Mouse (Mus musculus) lung, postnatal 0 days (tissue): ENCODE results near the gene Nsun6. TPM values are rescaled to one million over a fixed set of nuclear protein-coding genes. Genes with fewer than 3 reads are reported as not detected.

ENCODE experiments used
- ATAC-seq: fragments of 200-750 bp; cut with Nextera tagmentation; 2 replicates; pipeline ENCODE4 v1.8.0; 2017; ENCODE audit warnings: moderate library complexity
- DNase-seq: peaks from one replicate; pipeline ENCODE4 v3.0.0-alpha.2; 2016; ENCODE audit warnings: low spot score
- H3K27ac ChIP-seq: fragments of 300-500 bp; sonication (generic); 2 replicates; pipeline ENCODE4 v1.5.1; 2014; ENCODE audit warnings: antibody characterized with exemption, mild to moderate bottlenecking, low read length, mixed read lengths
- H3K27me3 ChIP-seq: fragments of 300-500 bp; sonication (generic); replicated peaks from 2 replicates; pipeline ENCODE4 v1.6.1; 2014; ENCODE audit warnings: low read length, mixed read lengths; ENCODE audit not compliant: insufficient read depth
- H3K36me3 ChIP-seq: fragments of 300-500 bp; sonication (generic); 2 replicates; pipeline ENCODE4 v1.6.1; 2014; ENCODE audit warnings: low read length, mixed read lengths; ENCODE audit not compliant: insufficient read depth
- H3K4me1 ChIP-seq: fragments of 300-500 bp; sonication (generic); 2 replicates; pipeline ENCODE4 v1.6.1; 2014; ENCODE audit warnings: antibody characterized with exemption, low read depth, low read length, mixed read lengths; ENCODE audit not compliant: insufficient read depth
- H3K4me2 ChIP-seq: fragments of 300-500 bp; sonication (generic); replicated peaks from 2 replicates; pipeline ENCODE4 v1.6.1; 2014; ENCODE audit warnings: low read depth, mild to moderate bottlenecking, low read length, moderate library complexity, mixed read lengths
- H3K4me3 ChIP-seq: fragments of 300-500 bp; sonication (generic); 2 replicates; pipeline ENCODE4 v1.5.1; 2014; ENCODE audit warnings: low read depth, low read length
- H3K9ac ChIP-seq: fragments of 300-500 bp; sonication (generic); replicated peaks from 2 replicates; pipeline ENCODE4 v1.6.1; 2014; ENCODE audit warnings: low read depth, mild to moderate bottlenecking
- H3K9me3 ChIP-seq: fragments of 300-500 bp; sonication (generic); 2 replicates; pipeline ENCODE4 v1.6.1; 2016; ENCODE audit warnings: low read length, mixed read lengths
- CTCF ChIP-seq: IDR thresholded peaks from 2 replicates; pipeline ENCODE4 v1.5.1; 2016; ENCODE audit warnings: antibody characterized with exemption, mild to moderate bottlenecking
- EP300 ChIP-seq: IDR thresholded peaks from 2 replicates; pipeline ENCODE4 v1.6.1; 2016; ENCODE audit warnings: antibody characterized with exemption, mild to moderate bottlenecking, control low read depth
- WGBS: fragments of 180-500 bp; shearing (Covaris S2); extraction: QIAGEN DNeasy Blood & Tissue Kit; methylation state at CpG from one replicate; pipeline ENCODE4 v1.1.7; 2014; 5-methylcytosine and 5-hydroxymethylcytosine counted together
- polyA plus RNA-seq: library from polyadenylated mRNA; unstranded; fragments of >200 nt; fragmentation: Nextera tagmentation; extraction: Ambion mirVana; gene quantifications from 2 replicates; pipeline ENCODE4 v1.2.1, GENCODE M21; 2015

Gene Nsun6
- polyA plus RNA-seq, 1 experiment from 2014 or later: 9.8 TPM

DNA sequence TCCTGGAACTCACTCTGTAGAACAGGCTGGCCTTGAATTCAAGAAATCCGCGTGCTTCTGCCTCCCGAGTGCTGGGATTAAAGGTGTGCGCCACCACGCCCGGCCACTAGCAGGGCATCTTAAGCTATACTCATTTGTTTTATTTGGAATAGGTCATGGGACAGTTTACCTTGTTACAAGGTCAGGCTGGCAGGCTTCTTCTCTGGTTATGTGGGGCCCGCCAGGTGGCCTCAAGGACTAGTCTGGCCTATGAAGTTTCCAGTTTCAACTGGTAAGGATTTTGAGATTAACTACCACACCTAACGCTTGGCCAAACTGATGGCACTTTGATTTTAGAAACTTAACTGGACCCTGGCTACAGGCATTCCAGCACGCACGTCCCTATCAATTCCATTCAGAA, 373 bp downstream of the Nsun6 start:
- no peaks in the 10 kb centered on the region for H3K27me3 ChIP-seq
- H3K4me1 ChIP-seq: peaks cover 11% of the 10 kb centered on the region; the same call in 1 of the 2 replicates
- no peak for TF ChIP-seq EP300
- no peaks in the 10 kb centered on the region for H3K36me3 ChIP-seq
- ATAC-seq: peak; percentile 1; the same call in 1 of the 2 replicates
- H3K9ac ChIP-seq: peak overlapping the region; percentile 37; the same call in 1 of the 2 replicates
- H3K4me2 ChIP-seq: peak overlapping the region; percentile 58
- WGBS: 20% methylated on average over 10 of the region's 10 CpGs
- H3K9me3 ChIP-seq: no peaks in the 10 kb centered on the region
- DNase-seq: no peak
- peak overlapping the region; percentile 93 for H3K27ac ChIP-seq
- peak overlapping the region; percentile 91 for H3K4me3 ChIP-seq

DNA sequence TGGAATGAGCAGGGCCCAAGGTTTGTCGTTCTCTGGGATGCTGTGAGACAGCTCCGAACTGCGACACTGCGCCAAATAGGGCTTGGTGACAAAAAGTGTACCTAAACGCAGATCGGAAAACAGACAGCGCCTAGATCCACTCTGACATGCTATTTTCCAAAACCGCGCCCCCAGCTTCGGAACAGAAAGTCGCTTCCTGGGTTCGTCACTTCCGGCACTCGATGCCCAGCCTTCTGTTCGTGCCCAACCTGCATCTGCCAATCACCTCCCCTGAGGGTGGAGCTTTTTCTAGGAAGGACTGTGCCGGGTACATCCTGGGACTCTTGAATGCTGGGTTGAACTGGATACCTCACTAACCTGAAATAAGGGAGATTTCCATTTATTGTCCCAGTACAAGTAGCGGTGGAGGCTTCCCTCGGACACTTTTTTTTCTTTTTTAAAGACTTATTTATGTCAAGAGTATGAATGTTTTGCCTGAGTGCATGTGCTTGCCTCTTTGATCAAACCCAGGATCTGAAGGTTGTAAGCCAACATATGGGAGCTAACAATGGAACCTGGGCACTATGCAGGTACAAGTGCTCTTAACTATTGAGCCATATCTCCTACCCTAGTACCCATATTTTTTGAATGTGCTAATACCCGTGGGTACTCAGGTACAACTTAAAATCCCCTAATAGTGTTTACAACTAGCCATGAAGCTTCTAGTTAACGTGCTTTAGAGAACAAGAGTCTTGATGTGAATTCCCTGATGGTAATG, 5.6 kb downstream of the Nsun6 start, which contains the start of gene Arl5b:
TSS of gene Arl5b (plus strand) at position 279 of the 757 bp plus-strand sequence.
- Histone ChIP-seq H3K4me1 (peaks cover 6% of the 10 kb centered on the region; the same call in 1 of the 2 replicates), H3K27me3 (no peaks in the 10 kb centered on the region), H3K27ac (peak within 1 kb of the TSS; percentile 77), H3K36me3 (no peaks in the 10 kb centered on the region), H3K9me3 (no peaks in the 10 kb centered on the region), H3K4me3 (peak within 1 kb of the TSS; percentile 65), H3K4me2 (peak within 1 kb of the TSS; percentile 59), H3K9ac (peak within 1 kb of the TSS; percentile 62)
- peak; percentile 100 for ATAC-seq
- 6% methylated on average over 20 of the region's 20 CpGs for WGBS
- DNase-seq: peak; percentile 97
- TF ChIP-seq CTCF (peak; percentile 33), EP300 (peak; percentile 76; the same call in 1 of the 2 replicates)

DNA sequence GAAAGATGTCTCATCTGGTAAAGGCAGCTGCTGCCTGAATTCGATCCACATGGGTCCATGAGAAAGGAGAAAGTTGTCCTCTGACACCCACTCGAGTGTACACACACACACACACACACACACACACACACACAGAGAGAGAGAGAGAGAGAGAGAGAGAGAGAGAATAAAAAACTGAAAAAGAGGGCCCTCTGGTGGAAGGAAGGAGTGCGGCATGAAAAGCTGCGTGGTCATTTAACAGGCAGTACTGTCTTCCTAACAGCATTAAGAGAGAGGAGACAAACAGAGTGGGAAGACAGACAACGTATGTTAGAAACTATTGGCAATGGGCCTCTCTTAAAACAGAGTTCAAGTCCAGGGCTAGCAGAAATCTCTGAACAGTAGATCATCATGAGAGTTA, 14.5 kb downstream of the Nsun6 start:
- Histone ChIP-seq H3K4me1 (no peaks in the 10 kb centered on the region), H3K9ac (no peak overlapping the region), H3K4me2 (no peak overlapping the region), H3K27ac (no peak overlapping the region), H3K9me3 (no peaks in the 10 kb centered on the region), H3K4me3 (no peak overlapping the region), H3K36me3 (no peaks in the 10 kb centered on the region), H3K27me3 (no peaks in the 10 kb centered on the region)
- ATAC-seq: no peak
- DNase-seq: peak; percentile 42
- WGBS: 45% methylated on average over 5 of the region's 5 CpGs
- peak; percentile 69 for TF ChIP-seq CTCF
- TF ChIP-seq EP300: no peak

DNA sequence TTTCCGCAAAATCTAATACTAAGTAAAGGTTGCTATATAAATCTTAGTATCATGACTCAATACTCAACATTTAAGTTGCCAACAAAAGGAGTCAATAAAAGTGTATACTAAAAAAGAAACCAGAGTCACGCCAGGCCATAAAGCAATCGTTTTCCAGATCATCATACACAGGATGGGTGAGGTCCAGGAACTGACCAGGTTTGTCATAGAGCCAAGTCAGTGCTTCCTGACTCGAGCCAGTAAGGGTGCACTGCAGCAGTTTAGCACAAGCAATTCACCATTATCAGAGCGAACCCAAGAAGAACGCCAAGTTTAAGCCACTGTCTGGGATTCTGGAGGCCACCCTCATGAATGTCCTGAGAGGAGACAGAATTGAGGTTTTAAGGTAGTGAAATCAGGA, 16.2 kb downstream of the Nsun6 start:
- H3K4me1 ChIP-seq: no peaks in the 10 kb centered on the region
- TF ChIP-seq CTCF (no peak), EP300 (peak; percentile 77)
- no peaks in the 10 kb centered on the region for H3K27me3 ChIP-seq
- DNase-seq (peak; percentile 71), ATAC-seq (peak; percentile 88)
- H3K4me2 ChIP-seq: no peak overlapping the region
- 70% methylated on average over 6 of the region's 6 CpGs for WGBS
- H3K27ac ChIP-seq: peak overlapping the region; percentile 58
- no peak overlapping the region for H3K9ac ChIP-seq
- H3K36me3 ChIP-seq: no peaks in the 10 kb centered on the region
- H3K4me3 ChIP-seq: no peak overlapping the region
- H3K9me3 ChIP-seq: no peaks in the 10 kb centered on the region

DNA sequence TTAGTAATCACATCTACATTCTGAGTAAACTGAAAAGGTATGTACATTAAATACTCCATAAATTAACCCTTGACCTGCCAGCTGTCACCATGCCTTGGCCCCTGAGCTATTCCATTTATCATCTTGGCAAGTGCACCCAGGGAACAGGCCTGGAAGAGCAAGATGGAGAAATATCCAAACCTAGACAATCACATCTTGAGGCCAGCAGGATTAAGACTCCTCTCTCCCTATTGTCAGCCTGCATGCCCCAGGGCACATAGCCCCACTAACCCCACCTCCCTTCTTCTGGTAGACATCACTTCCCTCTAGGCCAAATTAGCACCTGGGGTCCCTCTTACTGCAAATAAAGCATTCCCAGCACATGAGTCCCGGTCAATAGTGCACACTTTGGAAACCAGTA, 27.1 kb downstream of the Nsun6 start:
- H3K36me3 ChIP-seq: no peaks in the 10 kb centered on the region
- no peaks in the 10 kb centered on the region for H3K4me1 ChIP-seq
- no peak for TF ChIP-seq CTCF
- no peak for TF ChIP-seq EP300
- H3K4me3 ChIP-seq: no peak overlapping the region
- H3K9me3 ChIP-seq: no peaks in the 10 kb centered on the region
- no peak overlapping the region for H3K9ac ChIP-seq
- H3K4me2 ChIP-seq: no peak overlapping the region
- DNase-seq (no peak), ATAC-seq (no peak)
- H3K27ac ChIP-seq: no peak overlapping the region
- no peaks in the 10 kb centered on the region for H3K27me3 ChIP-seq
- WGBS: 89% methylated on average over 1 of the region's 1 CpGs

DNA sequence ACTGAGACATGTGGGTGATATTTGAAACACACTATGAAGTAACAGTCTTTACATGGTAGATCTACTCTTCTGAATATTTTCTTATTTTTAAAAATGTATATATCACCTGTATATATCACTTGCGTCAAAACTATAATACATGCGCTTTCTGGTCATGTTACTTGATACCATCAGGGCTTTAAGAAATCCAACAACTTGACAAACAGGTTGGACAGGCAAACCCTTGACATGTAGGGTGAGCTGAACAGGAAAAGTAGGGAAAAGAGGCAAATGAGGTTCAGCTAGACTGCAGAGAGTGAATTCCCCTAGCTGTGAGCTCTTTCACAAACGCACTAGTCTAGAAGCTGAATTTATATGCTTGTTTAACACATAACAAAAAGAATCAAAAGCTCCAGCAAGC, 28.1 kb downstream of the Nsun6 start:
- 82% methylated on average over 3 of the region's 3 CpGs for WGBS
- H3K4me3 ChIP-seq: no peak overlapping the region
- no peaks in the 10 kb centered on the region for H3K4me1 ChIP-seq
- H3K9ac ChIP-seq: no peak overlapping the region
- no peaks in the 10 kb centered on the region for H3K27me3 ChIP-seq
- TF ChIP-seq EP300 (no peak), CTCF (no peak)
- H3K9me3 ChIP-seq: no peaks in the 10 kb centered on the region
- DNase-seq (no peak), ATAC-seq (no peak)
- H3K36me3 ChIP-seq: no peaks in the 10 kb centered on the region
- H3K27ac ChIP-seq: no peak overlapping the region
- H3K4me2 ChIP-seq: no peak overlapping the region
